27 mouse cellular contexts compared by ENCODE assay signal in the genomic region with DNA sequence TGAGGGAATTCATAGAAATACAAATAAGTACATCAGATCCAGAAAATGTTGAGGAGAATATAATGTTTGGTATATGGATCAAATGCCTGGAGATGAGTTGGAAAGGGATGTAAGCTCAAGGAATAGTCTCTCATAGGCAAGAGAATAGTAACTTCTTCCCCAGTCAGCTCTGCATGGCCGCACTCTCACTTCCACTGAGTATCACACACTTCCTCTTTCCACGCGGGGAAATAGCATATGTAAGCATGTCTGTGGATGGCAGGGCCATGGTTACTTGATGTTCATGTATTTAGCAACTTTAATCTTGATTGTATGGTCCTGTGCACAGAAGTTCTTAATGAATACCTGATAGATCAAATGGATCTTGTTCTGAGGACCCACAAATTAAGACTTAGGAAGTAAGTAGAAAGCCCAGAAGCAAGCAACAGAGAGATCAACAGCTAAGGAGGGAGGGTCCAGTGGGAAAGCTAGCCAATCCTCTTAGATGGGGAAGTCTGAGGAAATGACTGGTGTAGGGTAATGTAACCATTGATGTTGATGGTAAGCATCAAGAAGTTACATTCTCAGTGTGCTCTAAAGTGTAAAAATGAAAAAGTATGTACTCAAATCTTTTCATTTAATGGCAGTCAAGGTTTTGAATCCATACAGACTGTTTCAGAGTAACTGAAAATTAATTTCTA. TPM values are rescaled to one million over a fixed set of nuclear protein-coding genes. Genes with fewer than 3 reads are reported as not detected.
A peak's percentile ranks its signal among the peaks of the same experiment; 100 is the strongest.
DNase-seq lines count a peak whose midpoint lies in the region; ATAC-seq and TF ChIP-seq lines count a peak whose summit lies in the region.
"Had no signal": no experiment of that assay in that cellular context is flagged by ENCODE, and none has a peak within 500 bp of the region (broad histone marks: within the 10 kb centered on the region; RNA-seq: fewer than 3 reads in every experiment).

No protein-coding gene starts in this region.

- intact Hi-C loops in gastrocnemius, adult 2 months (cut with DNase I), result no loop called here

- no peak for TF ChIP-seq CTCF in lung, adult 2 months (IDR thresholded peaks at IDR 0.05; ENCODE audit: insufficient read depth, low read length)
- no peak for TF ChIP-seq CTCF in gastrocnemius, adult 2 months (IDR thresholded peaks at IDR 0.05)

- peak; percentile 83 for ATAC-seq in megakaryocyte progenitor cell, adult 5-6 weeks (replicated peaks; ENCODE audit: poor library complexity)
- ATAC-seq in hindbrain, embryonic 16.5 days, result no peak
- ATAC-seq: CD4-positive, CD25-positive, alpha-beta regulatory T cell, adult 4 months had no signal

- H3K4me2 ChIP-seq in hindbrain, embryonic 16.5 days (ENCODE audit: low read length), result no peak overlapping the region
- H3K4me2 ChIP-seq: forebrain, embryonic 12.5 days; hindbrain, embryonic 13.5 days; midbrain, embryonic 12.5 days had no signal

- WGBS in lung, adult 2 months, result 82% methylated on average over 3 of the region's 3 CpGs
- 97% methylated on average over 3 of the region's 3 CpGs for WGBS in hindbrain, embryonic 16.5 days

- H3K9me3 ChIP-seq in hindbrain, embryonic 16.5 days (ENCODE audit: control insufficient read depth, low read length), result no peaks in the 10 kb centered on the region
- H3K9me3 ChIP-seq: embryonic facial prominence, embryonic 10.5 days; forebrain, embryonic 12.5 days; G1E; heart, embryonic 10.5 days; hindbrain, embryonic 13.5 days; midbrain, embryonic 12.5 days had no signal

- H3K9ac ChIP-seq in hindbrain, embryonic 16.5 days (ENCODE audit: low read depth, low read length), result no peak overlapping the region
- H3K9ac ChIP-seq: forebrain, embryonic 12.5 days; hindbrain, embryonic 13.5 days; liver, embryonic 14.5 days; midbrain, embryonic 12.5 days had no signal

- H3K4me1 ChIP-seq in lung, adult 2 months (ENCODE audit: control insufficient read depth, insufficient read depth, low read length), result peaks cover 2% of the 10 kb centered on the region; the same call in 1 of the 2 replicates
- no peaks in the 10 kb centered on the region for H3K4me1 ChIP-seq in hindbrain, embryonic 16.5 days (ENCODE audit: control insufficient read depth, insufficient read depth, low read depth, low read length)
- H3K4me1 ChIP-seq: embryonic facial prominence, embryonic 10.5 days; forebrain, embryonic 12.5 days; heart, embryonic 10.5 days; hindbrain, embryonic 13.5 days; midbrain, embryonic 12.5 days had no signal

- H3K36me3 ChIP-seq in hindbrain, embryonic 16.5 days (ENCODE audit: control insufficient read depth, insufficient read depth, low read length), result peaks cover 13% of the 10 kb centered on the region; the same call in 1 of the 2 replicates
- H3K36me3 ChIP-seq: G1E had no signal

- no peak overlapping the region for H3K4me3 ChIP-seq in lung, adult 2 months (replicated peaks; ENCODE audit: extremely low read depth, low read depth, low read length)
- no peak overlapping the region for H3K4me3 ChIP-seq in hindbrain, embryonic 16.5 days (ENCODE audit: low read length)
- H3K4me3 ChIP-seq in gastrocnemius, adult 2 months, result no peak overlapping the region
- H3K4me3 ChIP-seq: embryonic facial prominence, embryonic 10.5 days; forebrain, embryonic 12.5 days; heart, embryonic 10.5 days; hindbrain, embryonic 13.5 days; midbrain, embryonic 12.5 days; myocyte had no signal

- peak; percentile 53 for DNase-seq in lung, postnatal 25 days (ENCODE audit: low spot score)
- no peak for DNase-seq in lung, adult 2 months
- DNase-seq in T-cell, adult 2 months (ENCODE audit: low spot score), result peak; percentile 1
- peak; percentile 84 to 86 for DNase-seq in spleen, postnatal 36 days (ENCODE audit: low spot score in 2 of 2)
- no peak for DNase-seq in cerebellum, postnatal 4 days (ENCODE audit: low spot score in 2 of 2)
- DNase-seq in gastrocnemius, adult 2 months, result no peak
- DNase-seq: adrenal gland, postnatal 25 days; cerebellum, adult 18-20 months; cerebellum, postnatal 25 days; gastrocnemius, postnatal 25 days; heart, postnatal 10 days; kidney, adult 9 months; kidney, postnatal 25 days; lung, postnatal 10 days; right cerebral cortex, postnatal 14 days; thymus, postnatal 25 days had no signal

- no peaks in the 10 kb centered on the region for H3K27me3 ChIP-seq in hindbrain, embryonic 16.5 days (replicated peaks; ENCODE audit: control insufficient read depth, insufficient read depth, low read length)
- H3K27me3 ChIP-seq: forebrain, embryonic 12.5 days; hindbrain, embryonic 13.5 days; midbrain, embryonic 12.5 days had no signal

- no peak for TF ChIP-seq POLR2A in lung, adult 2 months (IDR thresholded peaks at IDR 0.05; ENCODE audit: borderline replicate concordance, extremely low read depth, low read depth, low read length)

- no peak overlapping the region for H3K27ac ChIP-seq in hindbrain, embryonic 16.5 days (ENCODE audit: low read depth, low read length)
- no peak overlapping the region for H3K27ac ChIP-seq in gastrocnemius, adult 2 months
- H3K27ac ChIP-seq: embryonic facial prominence, embryonic 10.5 days; forebrain, embryonic 12.5 days; heart, embryonic 10.5 days; hindbrain, embryonic 13.5 days; liver, embryonic 14.5 days; midbrain, embryonic 12.5 days had no signal

RNA-seq across cellular contexts. Expression of a gene that starts 39.0 kb away (rescaled TPM):
- 10.7 and 14.8 TPM in 2 replicates for polyA plus RNA-seq in lung, adult 2 months (2012; rRNA removed)
- 28.1 and 30.0 TPM in 2 replicates for total RNA-seq in megakaryocyte progenitor cell, adult 5-6 weeks (2015)
- total RNA-seq in megakaryocyte progenitor cell, adult 5-6 weeks (2017), result 32.9 and 33.4 TPM in 2 replicates
- polyA plus RNA-seq in hindbrain, embryonic 16.5 days (2015; fragmentation: Nextera tagmentation; extraction: Ambion mirVana), result 26.3 and 28.8 TPM in 2 replicates
- total RNA-seq in gastrocnemius, adult 2 months (2021), result 10 to 100 TPM; 21.9 to 38.7 TPM
- polyA plus RNA-seq: G1E had no signal

Comparison
In these comparisons a context has a peak if more than half of its experiments do, and no peak if none do; other contexts are left out.
1. DNase-seq: peak in lung, postnatal 25 days (single experiment), T-cell, adult 2 months (single experiment) and spleen, postnatal 36 days (2 of 2); none in lung, adult 2 months (single experiment), cerebellum, postnatal 4 days (0 of 2) and gastrocnemius, adult 2 months (single experiment).